ENCODE assay signal across 8 mouse cellular contexts in the genomic region with DNA sequence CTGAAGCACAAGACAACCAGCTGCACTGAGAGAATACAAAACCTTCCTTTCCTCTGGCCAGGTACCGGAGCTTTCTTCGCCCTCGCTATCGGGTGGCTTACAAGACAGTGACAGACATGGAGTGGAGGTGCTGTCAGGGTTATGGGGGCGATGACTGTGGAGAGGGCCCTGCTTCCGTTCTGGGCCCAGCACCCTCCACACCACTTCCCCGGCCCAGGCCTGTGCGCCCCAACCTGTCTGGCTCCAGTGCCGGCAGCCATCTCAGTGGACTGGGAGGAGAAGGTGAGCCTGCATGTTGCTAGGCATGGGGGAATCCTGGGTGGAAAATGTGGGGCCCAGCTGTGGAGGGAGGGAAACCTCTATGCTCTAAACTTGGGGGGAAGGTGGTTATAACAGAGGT. TPM values are rescaled to one million over a fixed set of nuclear protein-coding genes. Genes with fewer than 3 reads are reported as not detected.
DNase-seq lines count a peak whose midpoint lies in the region; ATAC-seq and TF ChIP-seq lines count a peak whose summit lies in the region.

No protein-coding gene starts in this region.

- no peak for TF ChIP-seq CTCF in heart, adult 2 months (IDR thresholded peaks at IDR 0.05)

- peak overlapping the region; percentile 26; the same call in 1 of the 2 replicates for H3K4me2 ChIP-seq in forebrain, embryonic 11.5 days (ENCODE audit: low read depth, low read length, severe bottlenecking)
- peak overlapping the region; percentile 97 for H3K4me2 ChIP-seq in limb, embryonic 11.5 days (ENCODE audit: low read depth, severe bottlenecking)
- H3K4me2 ChIP-seq in neural tube, embryonic 14.5 days (ENCODE audit: low read depth, low read length): peak overlapping the region; percentile 25; the same call in 1 of the 2 replicates

- ATAC-seq in forebrain, embryonic 11.5 days (replicated peaks; ENCODE audit: low FRiP score): peak; percentile 42
- no peak; the same call in 1 of the 2 replicates for ATAC-seq in limb, embryonic 11.5 days (ENCODE audit: insufficient number of reproducible peaks, low FRiP score, low TSS enrichment, low read depth)
- ATAC-seq in neural tube, embryonic 14.5 days (ENCODE audit: low read depth): peak; percentile 26
- ATAC-seq in erythroid progenitor cell, adult 5-6 weeks (replicated peaks; ENCODE audit: low FRiP score, poor library complexity, severe bottlenecking): no peak

- peak overlapping the region; percentile 70 for H3K9ac ChIP-seq in heart, adult 2 months (ENCODE audit: low read depth, low read length)
- peak overlapping the region; percentile 14; the same call in 1 of the 2 replicates for H3K9ac ChIP-seq in forebrain, embryonic 11.5 days (ENCODE audit: low read length)
- H3K9ac ChIP-seq in limb, embryonic 11.5 days (ENCODE audit: low read length): peak overlapping the region; percentile 78
- H3K9ac ChIP-seq in neural tube, embryonic 14.5 days (replicated peaks; ENCODE audit: low read depth, low read length): peak overlapping the region; percentile 41; the same call in 1 of the 2 replicates

- peak; percentile 34 to 59 for DNase-seq in heart, adult 2 months
- DNase-seq in heart, postnatal 25 days (ENCODE audit: low spot score): no peak
- no peak for DNase-seq in forebrain, embryonic 11.5 days (ENCODE audit: low spot score)
- DNase-seq in limb, embryonic 11.5 days (ENCODE audit: low spot score): no peak
- DNase-seq in embryo, embryonic 11 days: no peak
- DNase-seq in kidney, adult 11 months: no peak

- H3K9me3 ChIP-seq in forebrain, embryonic 11.5 days (ENCODE audit: control insufficient read depth, low read length): no peaks in the 10 kb centered on the region
- no peaks in the 10 kb centered on the region for H3K9me3 ChIP-seq in limb, embryonic 11.5 days (ENCODE audit: control insufficient read depth, low read length)
- H3K9me3 ChIP-seq in neural tube, embryonic 14.5 days (ENCODE audit: control insufficient read depth, low read length): no peaks in the 10 kb centered on the region

- TF ChIP-seq EP300 in heart, adult 2 months (IDR thresholded peaks at IDR 0.05; ENCODE audit: insufficient read depth, low read depth, low read length): no peak

- H3K4me3 ChIP-seq in heart, adult 2 months: peak overlapping the region; percentile 54
- H3K4me3 ChIP-seq in forebrain, embryonic 11.5 days (ENCODE audit: low read depth, low read length): peak overlapping the region; percentile 4; the same call in 1 of the 2 replicates
- H3K4me3 ChIP-seq in limb, embryonic 11.5 days (ENCODE audit: low read depth, low read length): peak overlapping the region; percentile 58
- no peak overlapping the region for H3K4me3 ChIP-seq in neural tube, embryonic 14.5 days (ENCODE audit: low read depth, low read length)

- no peak for TF ChIP-seq POLR2A in heart, adult 2 months (IDR thresholded peaks at IDR 0.05; ENCODE audit: insufficient read depth, low read depth, low read length)

- no peaks in the 10 kb centered on the region for H3K27me3 ChIP-seq in heart, adult 2 months (ENCODE audit: control insufficient read depth, insufficient read depth, low read length)
- H3K27me3 ChIP-seq in forebrain, embryonic 11.5 days (ENCODE audit: control insufficient read depth, insufficient read depth, low read length): no peaks in the 10 kb centered on the region
- no peaks in the 10 kb centered on the region for H3K27me3 ChIP-seq in limb, embryonic 11.5 days (ENCODE audit: control insufficient read depth, insufficient read depth, low read length)
- no peaks in the 10 kb centered on the region for H3K27me3 ChIP-seq in neural tube, embryonic 14.5 days (ENCODE audit: control insufficient read depth, insufficient read depth, low read length)

- H3K4me1 ChIP-seq in heart, adult 2 months (ENCODE audit: control insufficient read depth, insufficient read depth, low read length): peaks cover 25% of the 10 kb centered on the region
- H3K4me1 ChIP-seq in forebrain, embryonic 11.5 days (replicated peaks; ENCODE audit: control insufficient read depth, insufficient read depth, low read length): peaks cover 13% of the 10 kb centered on the region; the same call in 1 of the 2 replicates
- peaks cover 37% of the 10 kb centered on the region for H3K4me1 ChIP-seq in limb, embryonic 11.5 days (ENCODE audit: control insufficient read depth, insufficient read depth, low read length)
- H3K4me1 ChIP-seq in neural tube, embryonic 14.5 days (ENCODE audit: control insufficient read depth, insufficient read depth, low read length): peaks cover 14% of the 10 kb centered on the region; the same call in 1 of the 2 replicates

- 31% methylated on average over 9 of the region's 9 CpGs for WGBS in heart, adult 2 months
- WGBS in forebrain, embryonic 11.5 days: 67% methylated on average over 9 of the region's 9 CpGs
- 62% methylated on average over 9 of the region's 9 CpGs for WGBS in limb, embryonic 11.5 days
- 76% methylated on average over 9 of the region's 9 CpGs for WGBS in neural tube, embryonic 14.5 days

- no peaks in the 10 kb centered on the region for H3K79me2 ChIP-seq in heart, adult 2 months (replicated peaks; ENCODE audit: control insufficient read depth, insufficient read depth, low read length)

- no peaks in the 10 kb centered on the region for H3K36me3 ChIP-seq in heart, adult 2 months (ENCODE audit: control insufficient read depth, insufficient read depth, low read length)
- no peaks in the 10 kb centered on the region for H3K36me3 ChIP-seq in forebrain, embryonic 11.5 days (ENCODE audit: control insufficient read depth, insufficient read depth, low read length)
- H3K36me3 ChIP-seq in limb, embryonic 11.5 days (ENCODE audit: control insufficient read depth, insufficient read depth, low read length): peaks cover 11% of the 10 kb centered on the region; the same call in 1 of the 2 replicates
- H3K36me3 ChIP-seq in neural tube, embryonic 14.5 days (ENCODE audit: control insufficient read depth, insufficient read depth, low read length): no peaks in the 10 kb centered on the region

- intact Hi-C loops in heart, adult 2 months (cut with DNase I): loop anchor here (5.0 kb wide), 1 partner anchor 103 kb away; the partner anchor contains the start of gene Mapre3
- intact Hi-C loops in heart, postnatal 25 days (cut with DNase I): no loop called here

- peak overlapping the region; percentile 89 for H3K27ac ChIP-seq in heart, adult 2 months
- 0 out of 2 replicates have a peak overlapping the region, but pooled peaks have one; percentile 8 for H3K27ac ChIP-seq in forebrain, embryonic 11.5 days (ENCODE audit: low read depth, low read length)
- peak overlapping the region; percentile 99; the same call in 1 of the 2 replicates for H3K27ac ChIP-seq in limb, embryonic 11.5 days (replicated peaks; ENCODE audit: low read depth, low read length)
- H3K27ac ChIP-seq in neural tube, embryonic 14.5 days (ENCODE audit: low read depth, low read length): no peak overlapping the region

RNA-seq across cellular contexts. Expression of gene Emilin1, which starts 2.3 kb away (rescaled TPM):
- 10 to 100 TPM; 21.2 to 21.3 TPM for total RNA-seq in heart, adult 2 months (2021)
- polyA plus RNA-seq in heart, adult 2 months (2012; rRNA removed): 30.6 and 31.3 TPM in 2 replicates
- 10 to 100 TPM; 27.6 to 29.7 TPM for total RNA-seq in heart, postnatal 25 days (2021)
- 44.6 and 44.7 TPM in 2 replicates for polyA plus RNA-seq in forebrain, embryonic 11.5 days (2014; fragmentation: Nextera tagmentation; extraction: Ambion mirVana)
- polyA plus RNA-seq in limb, embryonic 11.5 days (2014; fragmentation: Nextera tagmentation; extraction: Ambion mirVana): 117 and 122 TPM in 2 replicates
- polyA plus RNA-seq in neural tube, embryonic 14.5 days (2014; fragmentation: Nextera tagmentation; extraction: Ambion mirVana): 3.5 and 22.9 TPM in 2 replicates
- total RNA-seq in erythroid progenitor cell, adult 5-6 weeks (2015; ENCODE audit: low replicate concordance): 9.6 and 11.5 TPM in 2 replicates
- total RNA-seq in erythroid progenitor cell, adult 5-6 weeks (2017; ENCODE audit: low replicate concordance): 5.6 and 11.6 TPM in 2 replicates

RNA-seq across cellular contexts. Expression of gene Khk, which starts 5.8 kb away (rescaled TPM):
- 10 to 100 TPM; 22.6 to 29.6 TPM for total RNA-seq in heart, adult 2 months (2021)
- 31.8 and 40.9 TPM in 2 replicates for polyA plus RNA-seq in heart, adult 2 months (2012; rRNA removed)
- total RNA-seq in heart, postnatal 25 days (2021): 10 to 100 TPM; 21.1 to 22.6 TPM
- polyA plus RNA-seq in forebrain, embryonic 11.5 days (2014; fragmentation: Nextera tagmentation; extraction: Ambion mirVana): 6.9 and 7.1 TPM in 2 replicates
- 5.4 and 7.9 TPM in 2 replicates for polyA plus RNA-seq in limb, embryonic 11.5 days (2014; fragmentation: Nextera tagmentation; extraction: Ambion mirVana)
- 8.3 and 10.4 TPM in 2 replicates for polyA plus RNA-seq in neural tube, embryonic 14.5 days (2014; fragmentation: Nextera tagmentation; extraction: Ambion mirVana)
- 2.5 and 10.8 TPM in 2 replicates for total RNA-seq in erythroid progenitor cell, adult 5-6 weeks (2015; ENCODE audit: low replicate concordance)
- 4.4 and 8.9 TPM in 2 replicates for total RNA-seq in erythroid progenitor cell, adult 5-6 weeks (2017; ENCODE audit: low replicate concordance)

RNA-seq across cellular contexts. Expression of gene Ost4, which starts 7.9 kb away (rescaled TPM):
- 100 to 1,000 TPM; 160 to 161 TPM for total RNA-seq in heart, adult 2 months (2021)
- polyA plus RNA-seq in heart, adult 2 months (2012; rRNA removed): 191 and 208 TPM in 2 replicates
- 100 to 1,000 TPM; 142 to 150 TPM for total RNA-seq in heart, postnatal 25 days (2021)
- polyA plus RNA-seq in forebrain, embryonic 11.5 days (2014; fragmentation: Nextera tagmentation; extraction: Ambion mirVana): 339 and 356 TPM in 2 replicates
- polyA plus RNA-seq in limb, embryonic 11.5 days (2014; fragmentation: Nextera tagmentation; extraction: Ambion mirVana): 384 and 395 TPM in 2 replicates
- 234 TPM in 2 replicates for polyA plus RNA-seq in neural tube, embryonic 14.5 days (2014; fragmentation: Nextera tagmentation; extraction: Ambion mirVana)
- total RNA-seq in erythroid progenitor cell, adult 5-6 weeks (2015; ENCODE audit: low replicate concordance): 256 and 260 TPM in 2 replicates
- total RNA-seq in erythroid progenitor cell, adult 5-6 weeks (2017; ENCODE audit: low replicate concordance): 78.4 and 188 TPM in 2 replicates

RNA-seq across cellular contexts. Expression of gene Agbl5, which starts 27.0 kb away (rescaled TPM):
- total RNA-seq in heart, adult 2 months (2021): 1 to 10 TPM; 4.3 to 4.8 TPM
- polyA plus RNA-seq in heart, adult 2 months (2012; rRNA removed): 7.8 and 8.7 TPM in 2 replicates
- 1 to 10 TPM; 5.9 to 6.8 TPM for total RNA-seq in heart, postnatal 25 days (2021)
- 34.5 and 37.3 TPM in 2 replicates for polyA plus RNA-seq in forebrain, embryonic 11.5 days (2014; fragmentation: Nextera tagmentation; extraction: Ambion mirVana)
- polyA plus RNA-seq in limb, embryonic 11.5 days (2014; fragmentation: Nextera tagmentation; extraction: Ambion mirVana): 33.0 and 35.7 TPM in 2 replicates
- 27.7 and 29.2 TPM in 2 replicates for polyA plus RNA-seq in neural tube, embryonic 14.5 days (2014; fragmentation: Nextera tagmentation; extraction: Ambion mirVana)
- total RNA-seq in erythroid progenitor cell, adult 5-6 weeks (2015; ENCODE audit: low replicate concordance): 3.4 and 3.6 TPM in 2 replicates
- total RNA-seq in erythroid progenitor cell, adult 5-6 weeks (2017; ENCODE audit: low replicate concordance): 1.1 and 7.1 TPM in 2 replicates

RNA-seq across cellular contexts. Expression of gene Cgref1, which starts 29.9 kb away (rescaled TPM):
- total RNA-seq in heart, adult 2 months (2021): under 1 TPM; 0.30 to 0.73 TPM
- polyA plus RNA-seq in heart, adult 2 months (2012; rRNA removed): 1.2 and 2.0 TPM in 2 replicates
- under 1 TPM; 0.39 to 0.53 TPM for total RNA-seq in heart, postnatal 25 days (2021)
- polyA plus RNA-seq in forebrain, embryonic 11.5 days (2014; fragmentation: Nextera tagmentation; extraction: Ambion mirVana): 6.4 and 6.8 TPM in 2 replicates
- polyA plus RNA-seq in limb, embryonic 11.5 days (2014; fragmentation: Nextera tagmentation; extraction: Ambion mirVana): 2.2 and 2.7 TPM in 2 replicates
- polyA plus RNA-seq in neural tube, embryonic 14.5 days (2014; fragmentation: Nextera tagmentation; extraction: Ambion mirVana): 60.9 and 76.4 TPM in 2 replicates
- not detected in 2 replicates for total RNA-seq in erythroid progenitor cell, adult 5-6 weeks (2015; ENCODE audit: low replicate concordance)
- total RNA-seq in erythroid progenitor cell, adult 5-6 weeks (2017; ENCODE audit: low replicate concordance): not detected in 2 replicates

Comparison
In these comparisons a context has a peak if more than half of its experiments do, and no peak if none do; other contexts are left out.
1. DNase-seq: peak in heart, adult 2 months (2 of 2); none in heart, postnatal 25 days (single experiment), forebrain, embryonic 11.5 days (single experiment), limb, embryonic 11.5 days (single experiment), embryo, embryonic 11 days (single experiment) and kidney, adult 11 months (single experiment).
2. H3K9ac ChIP-seq: peak in every context shown above with its lines; median percentile 78 in limb, embryonic 11.5 days; 70 in heart, adult 2 months; 41 in neural tube, embryonic 14.5 days; 14 in forebrain, embryonic 11.5 days.
3. ATAC-seq: peak in forebrain, embryonic 11.5 days (single experiment) and neural tube, embryonic 14.5 days (single experiment); none in limb, embryonic 11.5 days (single experiment) and erythroid progenitor cell, adult 5-6 weeks (single experiment).
4. H3K4me2 ChIP-seq: peak in every context shown above with its lines; median percentile 97 in limb, embryonic 11.5 days; 26 in forebrain, embryonic 11.5 days; 25 in neural tube, embryonic 14.5 days.